Mouse (Mus musculus) MEL (cell line): ENCODE data around the gene Frs2.
A peak's percentile ranks its signal among the peaks of the same experiment; 100 is the strongest.

Experiments
- CHD1 ChIP-seq: IDR thresholded peaks from 2 replicates; pipeline ENCODE4 v1.6.1; 2012; ENCODE audit warnings: low read depth, mild to moderate bottlenecking, inconsistent platforms, low read length, improper control_type of control experiment
- CTCF ChIP-seq, 3 experiments: IDR thresholded peaks in 2 of 3; conservative IDR thresholded peaks in 1 of 3; 2 replicates each; pipeline ENCODE4 v1.5.1; 2011 to 2012; ENCODE audit warnings: low read length in 3 of 3, low read depth in 2 of 3, mild to moderate bottlenecking in 2 of 3, improper control_type of control experiment in 1 of 3, inconsistent platforms in 1 of 3, mixed read lengths in 1 of 3, moderate library complexity in 1 of 3; ENCODE audit not compliant: control insufficient read depth in 1 of 3, insufficient read depth in 1 of 3, poor library complexity in 1 of 3, severe bottlenecking in 1 of 3
- ELF1 ChIP-seq: IDR thresholded peaks from 2 replicates; pipeline ENCODE4 v1.6.1; 2014; ENCODE audit warnings: low read depth, mild to moderate bottlenecking, inconsistent platforms, low read length, improper control_type of control experiment, moderate library complexity
- EP300 ChIP-seq, 2 experiments: IDR thresholded peaks; 2 replicates each; pipeline ENCODE4 v1.6.1; 2011; ENCODE audit warnings: improper control_type of control experiment in 2 of 2, low read length in 2 of 2, low read depth in 1 of 2, mild to moderate bottlenecking in 1 of 2
- MAFK ChIP-seq: IDR thresholded peaks from 2 replicates; pipeline ENCODE4 v1.6.1; 2011; ENCODE audit warnings: low read depth, mild to moderate bottlenecking, low read length, improper control_type of control experiment, borderline replicate concordance
- POLR2A ChIP-seq, 2 experiments: IDR thresholded peaks; 2 replicates each; pipeline ENCODE4 v1.6.1; 2011 to 2012; ENCODE audit warnings: low read length in 2 of 2, mild to moderate bottlenecking in 2 of 2, control low read depth in 1 of 2, improper control_type of control experiment in 1 of 2, low read depth in 1 of 2, moderate library complexity in 1 of 2; ENCODE audit not compliant: control insufficient read depth in 1 of 2, insufficient read depth in 1 of 2, poor library complexity in 1 of 2
- RAD21 ChIP-seq: IDR thresholded peaks from 2 replicates; pipeline ENCODE4 v1.6.1; 2011; ENCODE audit warnings: mild to moderate bottlenecking, low read depth, low read length, improper control_type of control experiment
- USF1 ChIP-seq: IDR thresholded peaks from 2 replicates; pipeline ENCODE4 v1.6.1; 2014; ENCODE audit warnings: low read depth, mild to moderate bottlenecking, inconsistent platforms, low read length, improper control_type of control experiment, moderate library complexity
- ZNF384 ChIP-seq: IDR thresholded peaks from 2 replicates; pipeline ENCODE4 v1.6.1; 2012; ENCODE audit warnings: low read depth, mild to moderate bottlenecking, inconsistent platforms, low read length, improper control_type of control experiment

DNA sequence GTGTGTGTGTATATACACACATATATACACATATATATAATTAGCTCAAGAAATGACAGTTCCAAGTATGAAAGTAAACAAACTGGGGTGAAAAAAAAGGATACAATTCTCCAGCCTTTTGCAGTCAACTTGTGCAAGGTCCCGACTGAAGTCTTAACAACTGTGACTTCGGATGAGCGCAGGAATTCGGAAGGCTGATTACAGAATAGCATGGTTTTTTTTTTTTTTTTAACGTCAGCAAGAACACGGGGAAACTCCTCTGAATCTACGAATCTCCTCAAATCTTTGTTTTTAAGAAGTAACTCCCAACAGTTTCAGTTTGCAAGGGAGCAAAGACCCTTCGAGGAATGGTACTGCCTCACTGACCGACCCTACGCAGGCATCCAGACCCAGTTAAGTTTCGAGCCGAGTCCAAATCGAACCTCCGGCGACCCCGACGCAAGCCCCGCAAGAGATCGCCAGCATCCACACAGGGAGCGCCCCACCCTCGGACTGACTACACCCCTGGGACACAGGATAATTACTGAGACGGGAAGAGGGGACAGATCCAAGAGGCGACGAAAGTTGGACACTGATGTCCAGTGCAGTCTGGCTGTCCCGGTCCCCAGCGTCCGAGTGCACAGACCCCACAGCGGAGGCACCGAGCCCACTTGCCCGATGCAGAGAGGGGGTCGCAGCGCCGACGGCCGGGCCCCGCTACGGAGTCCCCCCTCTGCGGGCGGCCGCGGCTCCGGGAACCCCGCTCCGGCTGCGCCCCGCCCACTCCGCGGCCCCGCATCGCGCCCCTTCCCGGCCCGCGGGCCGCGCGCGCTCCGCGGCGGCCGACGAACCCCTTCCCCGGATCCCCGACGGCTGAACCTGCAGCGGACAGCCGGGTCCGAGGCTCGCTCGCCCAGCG lies 622 bp downstream of the Frs2 start:
- no peak for TF ChIP-seq RAD21
- TF ChIP-seq POLR2A (IDR thresholded peaks at IDR 0.05; ENCODE audit: control insufficient read depth in 1 of 2, insufficient read depth in 1 of 2, low read depth in 1 of 2, low read length in 2 of 2, poor library complexity in 1 of 2) = no peak
- no peak for TF ChIP-seq MAFK
- no peak for TF ChIP-seq CHD1
- TF ChIP-seq ZNF384 = peak; percentile 87
- no peak for TF ChIP-seq CTCF (IDR thresholded peaks at IDR 0.05 in 2 of 3, conservative IDR thresholded peaks at IDR 0.05 in 1 of 3; ENCODE audit: control insufficient read depth in 1 of 3, insufficient read depth in 1 of 3, low read depth in 2 of 3, low read length in 3 of 3, poor library complexity in 1 of 3, severe bottlenecking in 1 of 3)
- TF ChIP-seq EP300 (IDR thresholded peaks at IDR 0.05; ENCODE audit: low read depth in 1 of 2, low read length in 2 of 2) = no peak
- TF ChIP-seq ELF1 = no peak
- no peak for TF ChIP-seq USF1
